Mouse (Mus musculus) liver, adult 2 months (tissue): ENCODE data around the gene Gm44502. TPM values are rescaled to one million over a fixed set of nuclear protein-coding genes. Genes with fewer than 3 reads are reported as not detected.
A peak's percentile ranks its signal among the peaks of the same experiment; 100 is the strongest.

Source experiments
- DNase-seq: peaks from one replicate; pipeline ENCODE4 v3.0.0-alpha.2; 2011; ENCODE audit warnings: low read depth, low spot score; ENCODE audit errors: extremely low read depth
- H3K27ac ChIP-seq: fragments of 200-500 bp; replicated peaks from 2 replicates; pipeline ENCODE4 v1.5.1; 2012; ENCODE audit warnings: low read depth, mild to moderate bottlenecking, control low read depth, inconsistent platforms, low read length; ENCODE audit not compliant: insufficient read depth
- H3K27me3 ChIP-seq: fragments of 200-500 bp; 2 replicates; pipeline ENCODE4 v1.6.1; 2012; ENCODE audit warnings: mild to moderate bottlenecking, moderate library complexity, low read length, inconsistent platforms; ENCODE audit not compliant: control insufficient read depth, insufficient read depth
- H3K36me3 ChIP-seq: fragments of 200-500 bp; 2 replicates; pipeline ENCODE4 v1.6.1; 2012; ENCODE audit warnings: low read length, inconsistent platforms; ENCODE audit not compliant: control insufficient read depth, insufficient read depth
- H3K4me1 ChIP-seq: fragments of 200-500 bp; 2 replicates; pipeline ENCODE4 v1.6.1; 2011; ENCODE audit warnings: low read length; ENCODE audit not compliant: control insufficient read depth, insufficient read depth
- H3K4me3 ChIP-seq: fragments of 200-500 bp; 2 replicates; pipeline ENCODE4 v1.5.1; 2011; ENCODE audit warnings: low read depth, mild to moderate bottlenecking, control low read depth, low read length, moderate library complexity; ENCODE audit not compliant: insufficient read depth
- H3K79me2 ChIP-seq: fragments of 200-500 bp; 2 replicates; pipeline ENCODE4 v1.6.1; 2012; ENCODE audit warnings: inconsistent platforms, mild to moderate bottlenecking, low read length, moderate library complexity; ENCODE audit not compliant: control insufficient read depth, insufficient read depth
- H3K9ac ChIP-seq: fragments of 200-500 bp; 2 replicates; pipeline ENCODE4 v1.6.1; 2012; ENCODE audit warnings: low read depth, mild to moderate bottlenecking, control low read depth, inconsistent platforms, low read length
- CTCF ChIP-seq: fragments of 200-500 bp; IDR thresholded peaks from 2 replicates; pipeline ENCODE4 v1.5.1; 2011; ENCODE audit warnings: low read depth, low read length, control low read depth
- POLR2A ChIP-seq: fragments of 200-500 bp; IDR thresholded peaks from 2 replicates; pipeline ENCODE4 v1.6.1; 2011; ENCODE audit warnings: low read length, control low read depth; ENCODE audit not compliant: insufficient read depth; ENCODE audit errors: extremely low read depth
- WGBS: fragments of 180-500 bp; shearing (Covaris S2); methylation state at CpG from one replicate; pipeline ENCODE4 v1.1.7; 2018; 5-methylcytosine and 5-hydroxymethylcytosine counted together
- polyA plus RNA-seq: library from polyadenylated mRNA; depleted of rRNA; stranded (reverse); fragments of >200 nt; gene quantifications from 2 replicates; pipeline ENCODE4 v1.2.3, GENCODE M21; 2012; rRNA removed
- total RNA-seq: library from RNA; depleted of rRNA; stranded (reverse); fragments of >200 nt; gene quantifications from 2 replicates; pipeline ENCODE4 v1.2.3, GENCODE M21; 2014; rRNA removed

The Gm44502 gene
- total and polyA plus RNA-seq, 2 experiments, result 1.5 TPM; not detected in 1

DNA sequence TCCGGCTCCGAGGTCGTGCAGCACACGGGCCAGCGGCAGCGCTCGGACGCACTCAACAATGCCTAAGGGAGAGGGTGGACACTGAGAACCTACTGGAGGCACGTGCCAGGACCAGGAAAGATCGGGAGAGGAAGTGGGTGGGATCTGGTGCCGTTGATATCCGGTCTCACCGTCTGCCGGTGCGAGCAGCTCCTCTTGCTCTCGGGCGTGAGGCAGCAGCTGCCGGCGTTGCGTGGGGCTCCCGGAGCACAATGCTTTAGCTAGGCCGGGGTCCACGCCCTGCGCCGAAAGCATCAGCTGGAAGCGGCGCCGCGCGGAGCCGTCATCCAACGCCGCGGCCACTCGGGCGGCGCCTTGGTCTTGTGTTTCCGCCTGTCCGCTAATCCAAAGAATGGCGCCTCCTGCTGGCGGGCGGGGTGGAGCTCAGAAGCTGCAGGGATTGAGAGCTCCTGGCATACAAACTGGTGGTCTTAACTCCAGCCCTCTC, 55.7 kb downstream of the Gm44502 start, which contains the start of gene Sco2:
Gene Sco2, minus strand, starts transcription at position 85 of the 487 bp plus-strand sequence.
- TF ChIP-seq POLR2A (peak; percentile 66), CTCF (peak; percentile 86)
- peak within 1 kb of the TSS; percentile 93 for H3K27ac ChIP-seq
- H3K4me1 ChIP-seq, result peaks cover 16% of the 10 kb centered on the region
- DNase-seq, result peak; percentile 86
- H3K36me3 ChIP-seq, result peaks cover 6% of the 10 kb centered on the region; the same call in 1 of the 2 replicates
- under 1% methylated on average over 42 of the region's 42 CpGs for WGBS
- peak within 1 kb of the TSS; percentile 67 for H3K4me3 ChIP-seq
- H3K79me2 ChIP-seq, result peaks cover 4% of the 10 kb centered on the region; the same call in 1 of the 2 replicates
- H3K27me3 ChIP-seq, result no peaks in the 10 kb centered on the region
- peak within 1 kb of the TSS; percentile 88 for H3K9ac ChIP-seq

DNA sequence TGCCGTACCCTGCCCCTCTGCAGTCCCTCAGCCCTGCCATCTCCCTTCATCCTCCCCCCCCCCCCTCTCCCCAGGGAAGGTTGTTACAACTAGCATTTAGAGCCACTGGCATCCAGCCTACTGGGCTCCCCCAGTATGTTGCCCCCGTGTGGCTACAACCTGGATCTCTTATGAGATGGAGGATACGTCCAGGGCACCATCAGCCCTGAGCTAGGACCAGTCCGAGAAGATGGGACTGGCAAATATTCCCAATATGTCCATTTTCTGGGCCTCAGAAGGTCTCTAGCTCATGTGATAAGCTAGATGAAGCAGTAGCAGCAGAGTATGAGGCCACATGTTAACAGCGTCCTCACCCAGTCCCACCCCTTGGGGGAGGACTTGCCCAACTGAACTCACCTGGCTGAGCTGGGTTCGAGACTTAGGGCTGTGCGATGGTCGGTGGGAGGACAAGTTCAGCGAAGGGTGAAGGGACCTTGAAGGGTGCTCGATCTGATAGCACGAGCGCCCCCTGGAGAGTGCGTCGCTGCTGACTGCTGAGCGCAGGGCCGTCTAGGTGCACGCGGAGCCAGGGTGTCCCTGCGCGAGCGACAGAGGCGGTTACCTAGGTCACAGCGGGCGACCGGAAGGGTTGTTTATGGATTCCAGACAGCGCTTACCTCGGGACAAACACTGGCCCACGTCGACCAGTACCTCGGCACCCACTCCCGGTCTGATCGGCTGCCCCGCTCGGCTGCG, 56.3 kb downstream of the Gm44502 start:
- Histone ChIP-seq H3K27me3 (no peaks in the 10 kb centered on the region), H3K27ac (peak overlapping the region; percentile 93), H3K79me2 (peaks cover 4% of the 10 kb centered on the region; the same call in 1 of the 2 replicates), H3K9ac (peak overlapping the region; percentile 88), H3K4me1 (peaks cover 15% of the 10 kb centered on the region), H3K36me3 (peaks cover 6% of the 10 kb centered on the region; the same call in 1 of the 2 replicates), H3K4me3 (peak overlapping the region; percentile 67)
- DNase-seq, result peak; percentile 77
- peak; percentile 81 for TF ChIP-seq CTCF
- TF ChIP-seq POLR2A, result no peak
- WGBS, result under 1% methylated on average over 35 of the region's 35 CpGs

DNA sequence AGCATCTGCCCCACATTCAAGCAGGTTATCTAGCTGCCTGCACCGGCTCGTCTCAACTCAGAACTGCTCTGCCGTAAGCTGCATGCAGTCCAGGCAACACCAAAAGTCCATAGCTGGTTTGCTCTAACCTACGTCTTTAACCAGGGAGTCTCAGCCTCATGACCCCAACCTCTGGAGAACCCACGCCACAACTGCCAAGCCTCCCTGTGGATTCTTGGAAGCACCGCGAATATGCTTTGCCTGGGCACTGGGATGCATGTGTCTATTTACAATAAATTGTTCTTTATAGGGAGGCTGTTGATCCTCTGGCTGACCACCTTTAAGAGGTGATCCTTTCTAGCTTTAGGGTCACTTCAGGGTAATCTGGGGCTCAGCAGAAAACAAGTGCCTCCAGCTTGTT, 57.0 kb downstream of the Gm44502 start:
- 73% methylated on average over 7 of the region's 7 CpGs for WGBS
- H3K79me2 ChIP-seq, result peaks cover 4% of the 10 kb centered on the region; the same call in 1 of the 2 replicates
- peaks cover 8% of the 10 kb centered on the region for H3K4me1 ChIP-seq
- DNase-seq, result no peak
- TF ChIP-seq POLR2A (no peak), CTCF (no peak)
- no peaks in the 10 kb centered on the region for H3K27me3 ChIP-seq
- no peak overlapping the region for H3K4me3 ChIP-seq
- H3K9ac ChIP-seq, result no peak overlapping the region; the same call in 1 of the 2 replicates
- H3K36me3 ChIP-seq, result peaks cover 8% of the 10 kb centered on the region; the same call in 1 of the 2 replicates
- no peak overlapping the region for H3K27ac ChIP-seq

DNA sequence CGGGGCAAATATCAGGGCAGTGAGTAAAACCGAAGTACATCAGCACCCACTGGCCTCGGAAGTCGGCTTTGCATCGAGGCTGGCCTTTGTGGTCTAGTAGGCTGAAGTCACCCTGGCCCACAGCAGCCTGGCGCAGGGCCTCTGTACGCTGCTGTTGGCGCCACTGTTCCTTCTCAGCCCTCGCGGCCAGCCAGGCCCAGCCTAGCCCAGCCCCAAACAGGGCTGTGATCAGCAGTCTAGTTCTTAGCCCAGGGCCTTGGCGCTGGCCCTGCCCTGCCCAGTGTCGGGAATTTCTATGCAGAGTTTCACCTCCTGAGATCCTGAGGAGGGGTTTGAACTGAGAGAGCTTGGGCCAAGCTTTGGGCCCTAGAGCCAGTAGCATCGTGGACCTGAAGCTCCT, 57.4 kb downstream of the Gm44502 start:
- TF ChIP-seq CTCF, result no peak
- no peak for TF ChIP-seq POLR2A
- H3K79me2 ChIP-seq, result peaks cover 4% of the 10 kb centered on the region; the same call in 1 of the 2 replicates
- peaks cover 8% of the 10 kb centered on the region; the same call in 1 of the 2 replicates for H3K36me3 ChIP-seq
- no peak overlapping the region for H3K27ac ChIP-seq
- WGBS, result 71% methylated on average over 13 of the region's 13 CpGs
- no peak overlapping the region for H3K4me3 ChIP-seq
- DNase-seq, result no peak
- no peak overlapping the region for H3K9ac ChIP-seq
- no peaks in the 10 kb centered on the region for H3K27me3 ChIP-seq
- H3K4me1 ChIP-seq, result peaks cover 7% of the 10 kb centered on the region

Other genes with a start within 250 kb of the Gm44502 start
- 80.0 and 111 TPM in 2 replicates for gene Plxnb2, start 248.9 kb downstream of the Gm44502 start, total RNA-seq
- 189 and 199 TPM in 2 replicates for gene Plxnb2, start 248.9 kb downstream of the Gm44502 start, polyA plus RNA-seq
- 2.8 and 3.4 TPM in 2 replicates for gene Dennd6b, start 233.2 kb downstream of the Gm44502 start, total RNA-seq
- 8.4 and 10.0 TPM in 2 replicates for gene Dennd6b, start 233.2 kb downstream of the Gm44502 start, polyA plus RNA-seq
- gene Ppp6r2, start 218.1 kb downstream of the Gm44502 start, total RNA-seq, result 43.9 and 57.5 TPM in 2 replicates
- 115 and 143 TPM in 2 replicates for gene Ppp6r2, start 218.1 kb downstream of the Gm44502 start, polyA plus RNA-seq
- 22.3 and 32.7 TPM in 2 replicates for gene Sbf1, start 114.4 kb downstream of the Gm44502 start, total RNA-seq
- gene Sbf1, start 114.4 kb downstream of the Gm44502 start, polyA plus RNA-seq, result 75.5 and 99.0 TPM in 2 replicates
- not detected in 2 replicates for gene Adm2, start 107.0 kb downstream of the Gm44502 start, total RNA-seq
- not detected in 2 replicates for gene Adm2, start 107.0 kb downstream of the Gm44502 start, polyA plus RNA-seq
- gene Miox, start 95.3 kb downstream of the Gm44502 start, total RNA-seq, result 0.28 and 0.54 TPM in 2 replicates
- 0.31 and 0.32 TPM in 2 replicates for gene Miox, start 95.3 kb downstream of the Gm44502 start, polyA plus RNA-seq
- gene Lmf2, start 74.0 kb downstream of the Gm44502 start, total RNA-seq, result 4.3 and 8.0 TPM in 2 replicates
- gene Lmf2, start 74.0 kb downstream of the Gm44502 start, polyA plus RNA-seq, result 20.8 and 21.3 TPM in 2 replicates
- 26.9 and 31.7 TPM in 2 replicates for gene Ncaph2, start 74.0 kb downstream of the Gm44502 start, total RNA-seq
- gene Ncaph2, start 74.0 kb downstream of the Gm44502 start, polyA plus RNA-seq, result 52.1 and 63.9 TPM in 2 replicates
- 105 and 131 TPM in 2 replicates for gene Sco2, start 55.9 kb downstream of the Gm44502 start, total RNA-seq
- gene Sco2, start 55.9 kb downstream of the Gm44502 start, polyA plus RNA-seq, result 353 and 400 TPM in 2 replicates
- gene Tymp, start 52.7 kb downstream of the Gm44502 start, total RNA-seq, result 48.7 and 62.5 TPM in 2 replicates
- gene Tymp, start 52.7 kb downstream of the Gm44502 start, polyA plus RNA-seq, result 126 and 160 TPM in 2 replicates
- gene Odf3b, start 50.4 kb downstream of the Gm44502 start, total RNA-seq, result 2.0 and 3.8 TPM in 2 replicates
- gene Odf3b, start 50.4 kb downstream of the Gm44502 start, polyA plus RNA-seq, result 29.8 and 41.7 TPM in 2 replicates
- 0.07 and 0.28 TPM in 2 replicates for gene Klhdc7b, start 44.8 kb downstream of the Gm44502 start, total RNA-seq
- gene Klhdc7b, start 44.8 kb downstream of the Gm44502 start, polyA plus RNA-seq, result 0.30 and 0.34 TPM in 2 replicates
- gene Syce3, start 19.2 kb downstream of the Gm44502 start, total RNA-seq, result not detected in 2 replicates
- gene Syce3, start 19.2 kb downstream of the Gm44502 start, polyA plus RNA-seq, result not detected in 2 replicates
- gene Cpt1b, start 3.8 kb downstream of the Gm44502 start, total RNA-seq, result 1.5 and 1.9 TPM in 2 replicates
- gene Cpt1b, start 3.8 kb downstream of the Gm44502 start, polyA plus RNA-seq, result 0.82 and 1.3 TPM in 2 replicates
- 1.1 and 1.6 TPM in 2 replicates for gene C730034F03Rik, start 107 bp downstream of the Gm44502 start, total RNA-seq
- 0.50 and 0.83 TPM in 2 replicates for gene C730034F03Rik, start 107 bp downstream of the Gm44502 start, polyA plus RNA-seq
- gene Chkb, start 212 bp upstream of the Gm44502 start, total RNA-seq, result 25.4 and 25.9 TPM in 2 replicates
- gene Chkb, start 212 bp upstream of the Gm44502 start, polyA plus RNA-seq, result 42.0 and 47.2 TPM in 2 replicates
- not detected in 2 replicates for gene Mapk8ip2, start 24.2 kb upstream of the Gm44502 start, total RNA-seq
- 0.01 TPM in 1 of 2 replicates, not detected in the other for gene Mapk8ip2, start 24.2 kb upstream of the Gm44502 start, polyA plus RNA-seq
- 4.2 and 6.7 TPM in 2 replicates for gene Arsa, start 47.7 kb upstream of the Gm44502 start, total RNA-seq
- gene Arsa, start 47.7 kb upstream of the Gm44502 start, polyA plus RNA-seq, result 18.2 and 29.1 TPM in 2 replicates
- 1.5 and 3.2 TPM in 2 replicates for gene Shank3, start 69.9 kb upstream of the Gm44502 start, total RNA-seq
- gene Shank3, start 69.9 kb upstream of the Gm44502 start, polyA plus RNA-seq, result 2.7 and 3.9 TPM in 2 replicates
- gene Acr, start 138.6 kb upstream of the Gm44502 start, total RNA-seq, result not detected in 2 replicates
- gene Acr, start 138.6 kb upstream of the Gm44502 start, polyA plus RNA-seq, result 0.10 and 0.16 TPM in 2 replicates
- gene Rabl2, start 162.2 kb upstream of the Gm44502 start, total RNA-seq, result 1.4 and 1.7 TPM in 2 replicates
- gene Rabl2, start 162.2 kb upstream of the Gm44502 start, polyA plus RNA-seq, result 3.6 and 4.0 TPM in 2 replicates